Mouse (Mus musculus): ENCODE results near the gene Edil3.

Edil3 gene

GRCm38 (mm10) chr13:89256906-89257305 is 435.6 kb downstream of the Edil3 start:
- DNase-seq, result no peak

DNA sequence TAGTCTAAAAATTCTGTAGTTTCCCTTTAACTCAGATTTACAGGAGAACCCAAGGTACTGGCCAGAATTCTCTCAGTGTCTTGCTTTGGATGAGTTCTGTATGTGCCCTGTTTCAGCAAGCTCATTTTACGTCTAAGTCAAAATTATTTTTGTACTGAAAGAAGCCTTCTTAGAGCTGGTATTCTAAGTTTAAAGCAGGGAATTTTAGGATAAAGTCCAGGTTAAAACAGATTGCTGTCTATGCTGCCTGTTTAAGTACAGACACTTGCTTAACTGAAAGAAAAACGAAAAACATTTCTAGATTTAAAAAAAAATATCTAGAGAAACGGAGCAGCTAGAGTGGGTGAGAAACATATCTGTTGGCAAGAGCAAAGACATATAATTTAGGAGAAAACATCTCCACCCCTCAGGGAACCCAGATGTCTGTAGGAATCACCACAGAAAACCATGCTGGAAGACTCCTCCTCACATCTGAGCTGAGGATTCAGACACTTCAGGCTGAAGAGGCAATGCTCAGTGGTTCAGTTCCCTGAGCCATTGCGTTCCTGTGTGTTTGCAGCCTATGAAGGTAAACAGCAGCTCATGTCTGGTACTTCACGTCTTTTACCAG is 465.5 kb downstream of the Edil3 start:
- no peak for DNase-seq

DNA sequence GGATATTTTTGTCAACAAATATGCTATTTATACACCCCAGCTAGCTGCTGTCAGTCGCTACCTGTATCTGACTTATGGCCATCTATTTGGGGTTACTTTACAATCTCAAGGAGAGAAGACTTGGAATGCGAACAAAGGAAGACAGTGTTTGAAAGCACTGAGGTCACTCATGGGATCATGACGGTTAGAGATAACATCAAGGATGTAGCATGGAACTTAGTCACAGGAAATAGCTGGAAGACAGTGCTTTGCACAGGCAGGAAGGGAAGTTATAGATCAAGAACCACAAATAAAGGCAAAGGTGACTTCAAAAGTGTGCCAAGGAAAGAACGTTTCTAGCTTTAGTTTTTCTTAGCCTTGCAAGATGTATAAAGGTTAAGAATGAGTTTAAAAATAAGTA is 466.9 kb downstream of the Edil3 start:
- DNase-seq, result peak in 1 of 2 experiments; percentile 30

DNA sequence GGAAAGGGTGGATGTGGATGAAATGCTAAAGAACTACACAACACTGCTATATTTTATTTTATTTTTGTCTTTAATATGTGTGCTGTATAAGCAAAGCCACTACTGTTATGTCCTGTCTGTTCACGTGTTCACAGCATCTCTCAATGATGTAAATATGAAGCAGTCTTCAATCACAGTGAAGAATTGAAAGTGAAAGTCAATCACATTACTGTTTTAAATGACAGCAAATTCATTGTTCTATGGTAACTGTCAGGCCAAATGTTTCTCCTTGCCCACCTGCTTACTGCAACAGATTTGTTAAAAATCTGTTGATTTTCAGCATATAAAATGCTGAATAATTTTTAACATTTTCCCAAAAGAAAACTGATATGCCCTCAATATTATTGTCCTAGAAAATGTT is 499.9 kb downstream of the Edil3 start:
- DNase-seq, result no peak

GRCm38 (mm10) chr13:89324282-89324681 is 503.0 kb downstream of the Edil3 start:
- no peak for DNase-seq

DNA sequence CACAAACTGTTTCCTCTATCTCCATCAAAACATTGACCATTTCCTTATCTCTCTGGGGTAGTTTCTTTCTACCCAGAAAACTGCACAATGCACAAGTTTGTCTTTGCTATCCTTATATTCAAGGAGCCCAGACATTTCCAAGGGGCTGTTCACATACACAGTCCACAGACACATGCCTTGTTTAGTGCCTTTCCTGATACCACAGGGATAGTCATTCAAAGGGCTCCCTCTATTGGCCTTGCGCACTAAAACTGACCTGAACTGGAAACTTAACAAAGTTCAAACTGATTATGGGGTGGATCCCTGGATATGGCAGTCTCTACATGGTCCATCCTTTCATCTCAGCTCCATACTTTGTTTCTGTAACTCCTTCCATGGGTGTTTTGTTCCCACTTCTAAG is 513.2 kb downstream of the Edil3 start:
- DNase-seq, result no peak

DNA sequence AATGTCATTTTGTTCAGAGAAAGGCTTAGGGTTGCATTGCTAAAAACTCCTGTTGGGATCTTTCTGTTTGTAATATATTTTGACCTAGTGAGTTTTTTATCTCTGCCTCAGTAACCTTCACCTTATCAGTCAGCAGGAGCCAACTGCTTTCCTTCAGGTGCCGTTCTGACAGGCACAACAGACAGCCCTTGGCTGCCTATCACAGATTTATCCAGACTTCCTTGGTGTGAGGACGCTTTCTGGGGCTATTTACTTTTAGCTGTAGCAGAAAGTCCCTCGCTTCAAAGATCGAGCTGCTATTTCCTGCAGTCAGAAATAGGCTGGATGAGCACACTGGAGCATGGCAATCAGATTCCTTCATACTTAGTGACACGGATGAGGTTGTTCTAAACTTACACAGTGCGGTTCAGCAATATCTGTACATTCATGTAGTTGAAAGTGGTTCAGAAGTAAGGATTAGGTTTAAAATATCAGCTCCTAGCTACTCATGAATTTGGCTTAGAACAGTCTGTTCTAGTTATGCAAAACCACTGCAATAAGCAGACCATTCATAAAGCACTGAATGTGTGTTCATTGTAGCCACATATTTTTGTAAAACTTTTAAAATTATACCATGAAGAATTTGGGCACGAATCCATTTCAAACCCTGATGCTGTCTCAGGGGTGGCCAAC is 514.8 kb downstream of the Edil3 start:
- no peak for DNase-seq

- no peak for DNase-seq
These were observed 517.8 kb downstream of the Edil3 start for GRCm38 (mm10) chr13:89339055-89339454.

DNA sequence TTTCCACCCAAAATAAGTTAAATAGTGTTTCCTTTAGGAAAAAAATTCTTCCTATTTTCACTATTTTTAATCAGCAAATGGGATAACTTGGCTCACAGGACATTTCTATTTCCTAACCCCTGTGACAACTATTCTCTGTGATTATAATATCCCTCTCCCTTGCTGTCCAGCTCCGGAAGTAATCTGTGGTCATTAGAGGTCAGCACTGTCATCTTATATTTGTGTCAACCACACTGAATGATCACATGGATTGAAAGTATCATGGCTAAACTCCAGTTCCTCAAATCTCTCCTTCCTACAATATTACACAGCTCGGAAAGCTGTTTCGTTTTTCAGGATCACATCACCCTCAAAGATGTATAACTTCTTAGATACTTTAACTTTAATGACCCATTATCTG is 518.5 kb downstream of the Edil3 start:
- DNase-seq, result no peak

GRCm38 (mm10) chr13:89355234-89355633 is 534.0 kb downstream of the Edil3 start:
- DNase-seq, result no peak

DNA sequence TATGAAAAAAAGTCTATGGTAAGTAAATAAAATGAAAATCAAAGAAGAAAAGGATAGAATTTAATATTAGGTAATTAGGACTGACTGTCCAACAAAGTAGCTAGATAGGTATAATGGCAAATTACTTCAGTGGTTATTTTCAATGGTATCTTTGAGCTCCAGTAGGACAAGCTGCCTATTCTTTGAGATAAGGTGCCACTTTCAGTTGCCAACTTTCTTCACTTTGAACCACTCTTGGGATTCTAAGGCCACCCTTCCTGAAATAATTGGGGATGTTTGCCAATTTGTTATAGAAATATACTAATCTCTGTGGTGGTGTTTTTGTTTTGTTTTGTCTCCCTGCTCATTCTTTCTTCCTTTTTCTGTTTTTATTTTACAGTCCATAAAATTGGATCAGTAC is 537.1 kb downstream of the Edil3 start:
- no peak for DNase-seq

DNA sequence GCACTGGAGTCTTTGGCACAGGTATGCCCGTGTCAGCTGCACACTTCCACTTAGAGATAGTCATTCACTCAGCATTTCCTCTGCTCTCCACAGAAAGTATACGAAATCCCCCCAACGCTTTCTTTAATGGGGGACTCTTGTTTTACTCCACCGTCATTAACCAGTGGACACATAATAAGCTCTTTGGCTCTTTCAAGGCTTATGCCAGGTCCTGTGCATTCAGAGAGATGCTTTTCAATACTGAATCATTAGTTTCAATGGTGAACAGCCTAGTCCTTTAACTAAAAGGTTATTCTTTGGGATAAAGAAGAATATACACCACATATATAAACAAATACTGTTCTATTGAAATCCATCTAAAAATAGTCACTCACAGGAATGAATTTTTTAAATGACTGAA is 541.0 kb downstream of the Edil3 start:
- no peak for DNase-seq

- DNase-seq, result no peak
These were observed 550.0 kb downstream of the Edil3 start for GRCm38 (mm10) chr13:89371253-89371652.

DNA sequence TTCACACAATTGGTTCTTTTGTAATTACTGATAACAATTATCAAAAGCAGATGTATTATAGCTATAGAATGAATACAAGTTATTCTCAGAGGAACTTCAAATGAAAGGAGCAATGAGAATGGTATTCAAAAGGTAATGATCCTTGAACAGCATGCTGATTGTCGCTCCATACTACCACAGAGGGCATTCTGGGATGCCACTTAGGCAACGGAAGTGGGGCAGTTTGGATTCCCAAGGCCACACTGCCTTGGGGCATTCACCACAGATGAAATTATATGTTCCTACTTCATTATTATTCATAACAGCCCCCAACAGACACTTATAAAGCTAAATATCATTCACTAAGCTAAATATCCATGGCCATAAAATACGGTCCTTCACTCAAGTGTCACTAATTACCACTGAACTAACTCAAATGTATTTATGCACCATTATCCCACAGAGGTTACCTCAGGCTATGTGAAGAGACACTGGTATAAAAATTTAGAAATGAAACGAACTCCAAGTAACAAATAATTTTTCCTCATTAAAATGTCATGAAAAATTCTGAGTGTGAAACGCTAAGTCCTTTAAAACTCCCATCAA is 550.5 kb downstream of the Edil3 start:
- no peak for DNase-seq
